Mouse (Mus musculus): ENCODE measurements around the gene Setd7.

GRCm38 (mm10) chr3:51547577-51547976 is 13.1 kb downstream of the Setd7 start:
- no peak for TF ChIP-seq CTCF (IDR thresholded peaks at IDR 0.05; ENCODE audit: borderline replicate concordance, control insufficient read depth, extremely low read depth, insufficient read depth, low read length, poor library complexity)
- TF ChIP-seq POLR2A (IDR thresholded peaks at IDR 0.05; ENCODE audit: control insufficient read depth, extremely low read depth, insufficient read depth, low read length, poor library complexity), result no peak

Data from thymus, adult 2 months (tissue).